Mouse (Mus musculus) small intestine, adult 2 months (tissue): ENCODE data around the gene Ier5. TPM values are rescaled to one million over a fixed set of nuclear protein-coding genes. Genes with fewer than 3 reads are reported as not detected.

Experiments
- H3K27ac ChIP-seq: fragments of 200-500 bp; 2 replicates; pipeline ENCODE4 v1.5.1; 2012; ENCODE audit warnings: low read depth, low read length, control low read depth, inconsistent platforms; ENCODE audit not compliant: insufficient read depth
- H3K27me3 ChIP-seq: fragments of 200-500 bp; 2 replicates; pipeline ENCODE4 v1.6.1; 2012; ENCODE audit warnings: mild to moderate bottlenecking, moderate library complexity, low read length, inconsistent platforms; ENCODE audit not compliant: control insufficient read depth, insufficient read depth
- H3K36me3 ChIP-seq: fragments of 200-500 bp; 2 replicates; pipeline ENCODE4 v1.6.1; 2012; ENCODE audit warnings: mild to moderate bottlenecking, low read length, control low read depth, inconsistent platforms; ENCODE audit not compliant: control insufficient read depth, insufficient read depth
- H3K4me1 ChIP-seq: fragments of 200-500 bp; 2 replicates; pipeline ENCODE4 v1.6.1; 2012; ENCODE audit warnings: low read length, inconsistent platforms, mixed read lengths; ENCODE audit not compliant: control insufficient read depth, insufficient read depth, insufficient read length
- H3K4me3 ChIP-seq: fragments of 200-500 bp; 2 replicates; pipeline ENCODE4 v1.5.1; 2012; ENCODE audit warnings: low read depth, mild to moderate bottlenecking, control low read depth, inconsistent platforms, low read length, moderate library complexity
- CTCF ChIP-seq: fragments of 200-500 bp; IDR thresholded peaks from 2 replicates; pipeline ENCODE4 v1.5.1; 2012; ENCODE audit warnings: low read depth, mild to moderate bottlenecking, control low read depth, inconsistent platforms, low read length, moderate library complexity, mixed read lengths; ENCODE audit not compliant: insufficient replicate concordance, insufficient read length; ENCODE audit errors: extremely low read depth
- POLR2A ChIP-seq: fragments of 200-500 bp; IDR thresholded peaks from 2 replicates; pipeline ENCODE4 v1.6.1; 2012; ENCODE audit warnings: low read depth, mild to moderate bottlenecking, control low read depth, inconsistent platforms, low read length, moderate library complexity
- WGBS: fragments of 180-500 bp; shearing (Covaris S2); methylation state at CpG from one replicate; pipeline ENCODE4 v1.1.7; 2018; 5-methylcytosine and 5-hydroxymethylcytosine counted together
- polyA plus RNA-seq: library from polyadenylated mRNA; depleted of rRNA; stranded (reverse); fragments of >200 nt; gene quantifications from 2 replicates; pipeline ENCODE4 v1.2.3, GENCODE M21; 2012

Ier5 gene
- polyA plus RNA-seq, 1 experiment, result 63.9 TPM

DNA sequence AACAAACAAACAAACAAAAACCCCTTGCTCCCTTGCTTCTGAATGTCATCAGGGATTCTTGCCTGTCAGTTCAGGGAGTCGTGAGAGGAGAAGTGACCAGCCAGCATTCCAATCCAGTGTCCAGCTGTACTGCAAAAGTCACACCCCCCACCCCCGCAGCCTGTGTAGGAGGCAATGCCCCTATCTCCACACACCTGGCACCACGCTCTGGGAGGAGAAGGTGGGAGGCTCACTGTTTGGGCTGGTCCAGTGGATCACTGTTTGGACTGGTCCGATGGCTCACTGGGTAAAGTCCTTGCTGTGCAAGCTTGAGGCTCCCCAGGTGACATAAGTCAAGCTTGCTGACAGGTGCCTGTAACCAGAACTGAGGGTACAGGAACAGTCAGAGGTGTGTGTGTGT, 12.7 kb upstream of the Ier5 start:
- whole genome bisulfite sequencing, result 59% methylated on average over 4 of the region's 4 CpGs
- Histone ChIP-seq H3K4me3 (no peak overlapping the region), H3K27ac (no peak overlapping the region), H3K27me3 (no peaks in the 10 kb centered on the region), H3K4me1 (peaks cover 6% of the 10 kb centered on the region), H3K36me3 (no peaks in the 10 kb centered on the region)
- no peak for TF ChIP-seq POLR2A
- TF ChIP-seq CTCF, result no peak

DNA sequence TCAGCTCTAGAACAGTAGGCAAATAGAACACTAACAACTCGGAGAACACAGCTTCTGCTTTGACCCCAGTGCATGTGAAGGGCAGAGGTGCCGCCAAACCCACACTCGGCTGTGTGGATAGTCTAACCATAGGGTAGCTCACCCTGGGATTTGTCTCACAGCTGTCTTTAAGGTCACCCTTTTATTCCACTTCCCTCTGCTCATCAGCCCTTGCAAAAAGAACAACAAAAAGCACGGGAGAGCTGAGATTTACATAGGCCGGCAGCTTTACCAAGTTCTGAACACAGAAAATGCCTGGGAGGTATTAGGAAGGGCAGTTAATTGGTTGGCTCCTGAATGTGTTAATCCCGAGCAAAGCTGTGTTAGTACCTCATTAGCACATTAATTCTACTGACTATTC, 12.1 kb upstream of the Ier5 start:
- Histone ChIP-seq H3K4me1 (peaks cover 6% of the 10 kb centered on the region), H3K36me3 (no peaks in the 10 kb centered on the region), H3K27me3 (no peaks in the 10 kb centered on the region), H3K4me3 (no peak overlapping the region), H3K27ac (no peak overlapping the region)
- 88% methylated on average over 6 of the region's 6 CpGs for whole genome bisulfite sequencing
- no peak for TF ChIP-seq POLR2A
- no peak for TF ChIP-seq CTCF

GRCm38 (mm10) chr1:155109387-155110350, 10.2 kb upstream of the Ier5 start:
- Histone ChIP-seq H3K36me3 (no peaks in the 10 kb centered on the region), H3K27me3 (no peaks in the 10 kb centered on the region), H3K4me3 (no peak overlapping the region), H3K4me1 (peaks cover 6% of the 10 kb centered on the region), H3K27ac (0 out of 2 replicates have a peak overlapping the region, but pooled peaks have one; percentile 12)
- WGBS, result 62% methylated on average over 18 of the region's 18 CpGs
- TF ChIP-seq POLR2A (no peak), CTCF (no peak)

DNA sequence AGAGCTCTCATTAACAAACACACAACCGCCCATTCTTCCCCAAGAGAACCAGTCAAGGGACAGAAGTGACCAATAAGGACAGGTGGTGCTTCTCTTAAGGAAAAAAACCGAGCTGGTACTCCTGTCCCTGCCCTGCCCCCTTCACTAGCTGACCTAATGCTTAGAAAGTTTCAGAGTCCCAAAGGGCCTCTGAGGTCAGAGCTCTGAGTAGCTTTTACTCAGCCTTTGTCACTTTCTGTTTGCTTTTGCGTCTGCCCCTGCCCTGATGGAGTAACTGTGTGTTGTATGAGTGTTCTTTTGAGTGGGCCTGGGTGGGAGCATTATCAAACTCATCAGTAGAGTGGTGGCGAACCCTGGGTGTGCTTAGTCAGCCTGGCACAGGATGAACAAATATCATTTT, 9.0 kb upstream of the Ier5 start:
- TF ChIP-seq POLR2A (no peak), CTCF (no peak)
- Histone ChIP-seq H3K4me3 (no peak overlapping the region), H3K27ac (no peak overlapping the region), H3K27me3 (no peaks in the 10 kb centered on the region), H3K36me3 (no peaks in the 10 kb centered on the region), H3K4me1 (peaks cover 6% of the 10 kb centered on the region)
- 23% methylated on average over 4 of the region's 4 CpGs for WGBS

- 22% methylated on average over 5 of the region's 5 CpGs for WGBS
- no peak overlapping the region for H3K27ac ChIP-seq
- H3K36me3 ChIP-seq, result no peaks in the 10 kb centered on the region
- TF ChIP-seq CTCF, result no peak
- TF ChIP-seq POLR2A, result no peak
- peaks cover 6% of the 10 kb centered on the region for H3K4me1 ChIP-seq
- H3K27me3 ChIP-seq, result no peaks in the 10 kb centered on the region
- H3K4me3 ChIP-seq, result no peak overlapping the region
Measured at GRCm38 (mm10) chr1:155107843-155108242, 8.4 kb upstream of the Ier5 start.

GRCm38 (mm10) chr1:155106310-155106709, 6.9 kb upstream of the Ier5 start:
- no peak overlapping the region for H3K27ac ChIP-seq
- no peaks in the 10 kb centered on the region for H3K36me3 ChIP-seq
- WGBS, result 78% methylated on average over 1 of the region's 1 CpGs
- no peak for TF ChIP-seq CTCF
- TF ChIP-seq POLR2A, result no peak
- no peaks in the 10 kb centered on the region for H3K27me3 ChIP-seq
- peaks cover 4% of the 10 kb centered on the region; the same call in 1 of the 2 replicates for H3K4me1 ChIP-seq
- no peak overlapping the region for H3K4me3 ChIP-seq

DNA sequence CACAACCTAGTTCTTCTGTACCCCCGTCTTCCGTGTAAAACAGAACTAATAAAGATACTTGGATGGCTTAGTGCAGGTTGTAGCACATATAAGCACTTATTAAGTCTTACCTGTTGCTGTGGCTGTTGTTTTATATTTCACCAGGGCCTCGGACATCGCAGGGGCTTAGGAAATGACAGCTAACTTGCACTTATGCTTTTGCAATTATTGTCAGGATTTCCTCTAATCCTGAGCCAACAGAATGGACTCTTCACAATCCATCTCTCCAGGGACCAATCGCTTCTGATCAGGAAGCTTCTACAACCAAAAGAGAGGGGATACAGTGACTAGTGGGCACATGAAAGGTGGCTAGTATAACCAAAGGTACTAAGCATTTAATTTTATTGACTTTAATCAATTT, 4.6 kb upstream of the Ier5 start:
- no peaks in the 10 kb centered on the region for H3K36me3 ChIP-seq
- TF ChIP-seq CTCF (no peak), POLR2A (no peak)
- no peak overlapping the region for H3K27ac ChIP-seq
- H3K4me3 ChIP-seq, result no peak overlapping the region
- 91% methylated on average over 5 of the region's 5 CpGs for WGBS
- H3K27me3 ChIP-seq, result no peaks in the 10 kb centered on the region
- peaks cover 4% of the 10 kb centered on the region; the same call in 1 of the 2 replicates for H3K4me1 ChIP-seq
